Mouse (Mus musculus) adrenal gland, adult 8-10 months (tissue): ENCODE measurements around the gene Abcc9. TPM values are rescaled to one million over a fixed set of nuclear protein-coding genes. Genes with fewer than 3 reads are reported as not detected.
"Not testable (repeated sequence)": the region's sequence is repeated elsewhere in the genome, so short reads cannot be mapped to it uniquely, and the experiment has no call there.

Experiments
- DNase-seq: peaks from one replicate; pipeline ENCODE4 v3.0.0; 2022
- total RNA-seq, 4 experiments: library from RNA; stranded (reverse); gene quantifications; 2 replicates each; pipeline ENCODE4 v1.2.4; 2022

The Abcc9 gene
- total RNA-seq, 4 experiments from 2014 or later: 11.5 to 18.1 (median 13.9) TPM

- peak; percentile 20 for DNase-seq
These were observed 1.4 kb upstream of the Abcc9 start for GRCm38 (mm10) chr6:142703441-142703930.

GRCm38 (mm10) chr6:142701161-142701560 lies 954 bp downstream of the Abcc9 start:
- DNase-seq: no peak

- DNase-seq: no peak
These were observed 1.4 kb downstream of the Abcc9 start for GRCm38 (mm10) chr6:142700753-142701152.

- DNase-seq: no peak
These were observed 10.0 kb downstream of the Abcc9 start for GRCm38 (mm10) chr6:142692085-142692484.

- DNase-seq: no peak
These were observed 12.4 kb downstream of the Abcc9 start for GRCm38 (mm10) chr6:142689673-142690072.

GRCm38 (mm10) chr6:142682985-142683691 lies 19.0 kb downstream of the Abcc9 start:
- DNase-seq: no peak

- no peak for DNase-seq
These were observed 32.1 kb downstream of the Abcc9 start for GRCm38 (mm10) chr6:142670021-142670420.

- no peak for DNase-seq
These were observed 32.8 kb downstream of the Abcc9 start for GRCm38 (mm10) chr6:142669343-142669742.

GRCm38 (mm10) chr6:142668831-142669230 lies 33.3 kb downstream of the Abcc9 start:
- DNase-seq: no peak

GRCm38 (mm10) chr6:142668419-142668766 lies 33.7 kb downstream of the Abcc9 start:
- no peak for DNase-seq

GRCm38 (mm10) chr6:142667701-142668418 lies 34.3 kb downstream of the Abcc9 start:
- DNase-seq: peak; percentile 10

- DNase-seq: not testable (repeated sequence)
These were observed 40.1 kb downstream of the Abcc9 start for GRCm38 (mm10) chr6:142662056-142662455.

- DNase-seq: no peak
These were observed 43.1 kb downstream of the Abcc9 start for GRCm38 (mm10) chr6:142659038-142659437.

- no peak for DNase-seq
These were observed 47.6 kb downstream of the Abcc9 start for GRCm38 (mm10) chr6:142654561-142654960.

- DNase-seq: no peak
These were observed 49.9 kb downstream of the Abcc9 start for GRCm38 (mm10) chr6:142652175-142652574.

- DNase-seq: no peak
These were observed 52.8 kb downstream of the Abcc9 start for GRCm38 (mm10) chr6:142649331-142649730.

- no peak for DNase-seq
These were observed 56.6 kb downstream of the Abcc9 start for GRCm38 (mm10) chr6:142645474-142645873.

- no peak for DNase-seq
These were observed 62.8 kb downstream of the Abcc9 start for GRCm38 (mm10) chr6:142639301-142639700.

- peak; percentile 12 for DNase-seq
These were observed 66.5 kb downstream of the Abcc9 start for GRCm38 (mm10) chr6:142635654-142636053.

- no peak for DNase-seq
These were observed 66.9 kb downstream of the Abcc9 start for GRCm38 (mm10) chr6:142635185-142635583.

GRCm38 (mm10) chr6:142634530-142635184 lies 67.5 kb downstream of the Abcc9 start:
- DNase-seq: no peak

GRCm38 (mm10) chr6:142623351-142623750 lies 78.8 kb downstream of the Abcc9 start:
- no peak for DNase-seq

GRCm38 (mm10) chr6:142616659-142617058 lies 85.5 kb downstream of the Abcc9 start:
- no peak for DNase-seq
